Mouse (Mus musculus) induced T-regulatory cell, adult 2 months (primary cell): ENCODE results near the gene Gm436.

Experiments used
- DNase-seq: peaks from one replicate; pipeline ENCODE4 v3.0.0-alpha.2; 2012; ENCODE audit warnings: low read depth

Gene Gm436

DNA sequence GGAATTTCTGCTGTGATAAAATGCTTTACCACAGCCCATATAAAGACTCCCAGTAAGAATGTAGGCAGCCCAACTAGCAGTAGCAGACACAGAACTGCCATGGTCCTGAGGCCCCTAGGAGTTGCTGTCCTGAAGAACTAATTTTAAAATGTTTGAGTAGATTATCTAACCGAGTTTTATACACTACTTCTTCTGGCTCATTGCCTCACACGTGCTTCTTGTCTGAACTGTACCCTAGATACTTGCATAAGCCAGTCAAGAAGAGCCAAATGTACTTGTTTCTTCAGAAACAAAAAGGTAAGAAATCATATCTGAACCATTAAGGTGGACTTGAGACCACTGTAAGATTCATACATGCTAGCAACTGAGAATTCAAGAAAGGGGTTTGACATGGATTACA, at the start of gene Gm436:
Gene Gm436, minus strand, starts transcription at position 101 of the 400 bp plus-strand sequence.
- DNase-seq: no peak

DNA sequence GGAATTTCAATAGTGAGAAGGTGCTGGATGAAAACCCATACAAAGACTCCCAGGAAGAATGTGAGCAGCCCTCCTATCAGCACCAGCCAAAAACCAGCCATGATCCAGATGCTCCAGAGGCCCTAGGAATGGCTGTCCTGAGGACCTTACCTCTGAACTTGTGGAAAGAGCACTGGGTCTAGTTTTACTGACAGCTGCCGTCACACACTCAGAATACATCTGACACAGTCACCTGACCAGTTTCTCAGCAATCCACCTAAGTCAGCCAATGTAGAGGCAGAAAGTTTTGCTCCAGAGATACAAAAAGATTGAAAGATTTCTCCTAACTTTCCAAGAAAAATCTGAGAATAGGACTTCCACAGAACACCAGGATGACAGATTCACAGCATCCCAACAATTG, 35.1 kb upstream of the Gm436 start, which contains the start of gene Gm13178:
Gene Gm13178, minus strand, starts transcription at position 101 of the 400 bp plus-strand sequence.
- no peak for DNase-seq

DNA sequence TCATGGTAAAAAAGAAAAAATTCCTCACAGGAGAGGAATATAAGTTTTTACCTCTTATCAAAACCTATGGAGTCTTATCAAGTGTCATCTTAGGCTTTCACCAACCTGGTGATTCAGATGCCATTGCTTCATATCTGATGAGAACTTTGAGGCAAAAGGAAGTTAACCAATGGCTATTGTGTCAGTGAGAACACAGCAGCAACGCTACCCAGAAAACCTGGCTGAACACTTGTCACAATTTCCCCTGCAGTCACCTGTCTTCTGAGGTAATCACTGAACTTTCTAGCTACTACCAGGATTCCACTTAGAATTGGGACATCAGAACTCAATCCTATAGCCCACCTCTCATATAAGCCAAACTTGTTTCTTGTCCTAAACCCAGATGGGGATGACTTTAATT, 33.5 kb upstream of the Gm436 start:
- DNase-seq: no peak

DNA sequence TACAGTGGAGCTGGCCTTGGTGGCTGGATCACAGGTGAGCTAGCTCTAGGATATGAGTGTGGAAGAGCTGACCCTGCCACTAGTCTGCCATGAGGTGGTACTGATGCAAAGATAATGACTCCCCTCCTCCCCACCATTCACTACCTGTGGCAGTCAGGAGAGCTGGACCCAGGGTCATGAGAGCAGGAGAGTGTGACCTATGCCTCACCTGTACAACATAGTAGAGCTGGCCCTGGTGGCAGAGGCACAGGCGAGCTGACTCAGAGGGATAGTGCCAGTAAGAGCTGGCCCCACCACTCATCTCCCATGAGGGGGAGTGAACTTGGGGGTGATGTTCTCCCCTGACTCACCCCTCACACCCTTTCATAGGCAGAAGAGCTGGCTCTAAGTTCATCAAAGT, 32.1 kb upstream of the Gm436 start:
- DNase-seq: no peak

DNA sequence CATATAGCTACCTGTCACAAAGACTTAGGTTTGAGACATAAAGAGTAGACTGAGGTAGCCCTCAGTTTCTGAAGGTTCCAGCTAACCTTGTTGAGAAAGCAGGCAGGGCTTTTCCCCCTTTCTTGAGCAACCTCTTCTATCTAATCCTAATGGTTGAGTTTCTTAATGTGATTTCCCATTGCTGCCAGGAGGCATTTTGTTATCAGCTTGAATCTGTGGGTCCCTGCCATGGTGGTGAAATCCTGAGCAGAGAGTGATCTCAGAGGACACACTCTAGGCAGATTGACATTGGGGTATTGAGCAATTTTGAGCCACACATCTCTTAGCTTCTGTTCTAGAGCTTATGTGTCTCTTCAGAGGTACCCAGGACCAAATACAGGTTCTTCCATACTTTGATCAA, 47.9 kb downstream of the Gm436 start:
- DNase-seq: no peak
